Comparison of ENCODE assay signal across 27 mouse cellular contexts in the genomic region with DNA sequence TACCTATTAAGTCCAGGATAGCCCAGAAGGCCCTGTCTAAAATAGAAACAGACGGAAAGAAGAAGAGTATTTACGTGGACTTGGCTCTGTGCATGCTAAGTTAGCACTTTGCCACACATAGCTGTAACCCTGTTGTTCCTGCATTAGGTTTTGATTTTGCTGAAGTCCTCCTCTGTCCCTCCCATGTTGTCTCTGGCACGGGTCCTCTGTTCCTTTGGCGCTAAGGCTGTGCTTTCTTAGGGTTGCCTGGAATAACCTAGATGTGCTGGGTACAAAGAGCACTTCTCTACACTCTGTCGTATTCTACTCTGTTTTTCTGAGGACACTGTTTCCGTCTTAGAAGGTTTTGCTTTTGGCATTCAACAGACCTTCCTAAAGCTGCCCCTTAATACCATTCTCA. TPM values are rescaled to one million over a fixed set of nuclear protein-coding genes. Genes with fewer than 3 reads are reported as not detected.
DNase-seq lines count a peak whose midpoint lies in the region; ATAC-seq and TF ChIP-seq lines count a peak whose summit lies in the region.
"Had no signal": no experiment of that assay in that cellular context is flagged by ENCODE, and none has a peak within 500 bp of the region (broad histone marks: within the 10 kb centered on the region; RNA-seq: fewer than 3 reads in every experiment).

No protein-coding gene starts in this region.

- H3K9ac ChIP-seq in liver, adult 2 months (ENCODE audit: low read depth, low read length), result no peak overlapping the region; the same call in 1 of the 2 replicates
- no peak overlapping the region for H3K9ac ChIP-seq in liver, postnatal 0 days (replicated peaks)
- H3K9ac ChIP-seq: embryonic facial prominence, embryonic 13.5 days; forebrain, embryonic 12.5 days; heart, embryonic 13.5 days; hindbrain, embryonic 15.5 days; limb, embryonic 15.5 days; liver, embryonic 15.5 days had no signal

- H3K27ac ChIP-seq in liver, adult 2 months (replicated peaks; ENCODE audit: insufficient read depth, low read depth, low read length), result peak overlapping the region; percentile 95
- no peak overlapping the region for H3K27ac ChIP-seq in liver, postnatal 0 days (ENCODE audit: low read depth)
- H3K27ac ChIP-seq: embryonic facial prominence, embryonic 13.5 days; forebrain, embryonic 12.5 days; heart, embryonic 13.5 days; hindbrain, embryonic 15.5 days; limb, embryonic 15.5 days; liver, embryonic 15.5 days had no signal

- H3K4me1 ChIP-seq in liver, adult 2 months (ENCODE audit: control insufficient read depth, insufficient read depth, low read length), result peaks cover 28% of the 10 kb centered on the region
- peaks cover 2% of the 10 kb centered on the region; the same call in 1 of the 2 replicates for H3K4me1 ChIP-seq in liver, postnatal 0 days (ENCODE audit: insufficient read depth)
- H3K4me1 ChIP-seq: embryonic facial prominence, embryonic 13.5 days; heart, embryonic 13.5 days; limb, embryonic 15.5 days; liver, embryonic 15.5 days had no signal

- no peaks in the 10 kb centered on the region for H3K27me3 ChIP-seq in liver, adult 2 months (ENCODE audit: control insufficient read depth, insufficient read depth, low read length)
- no peaks in the 10 kb centered on the region for H3K27me3 ChIP-seq in liver, postnatal 0 days (ENCODE audit: insufficient read depth, low read length)
- H3K27me3 ChIP-seq: CH12.LX; embryonic facial prominence, embryonic 13.5 days; forebrain, embryonic 12.5 days; heart, embryonic 13.5 days; hindbrain, embryonic 15.5 days; limb, embryonic 15.5 days; liver, embryonic 15.5 days; Patski had no signal

- WGBS in liver, adult 2 months, result 21% methylated on average over 6 of the region's 6 CpGs
- WGBS in liver, postnatal 0 days (ENCODE audit: insufficient replicate concordance), result 87% methylated on average over 6 of the region's 6 CpGs

- intact Hi-C loops in heart, postnatal 36 days (cut with DNase I), result loop anchor here (10.0 kb wide), 2 partner anchors 90 to 140 kb away; a partner anchor contains a TSS

- no peaks in the 10 kb centered on the region for H3K79me2 ChIP-seq in liver, adult 2 months (ENCODE audit: control insufficient read depth, insufficient read depth, low read length)

- no peak for TF ChIP-seq EP300 in liver, postnatal 0 days (IDR thresholded peaks at IDR 0.05; ENCODE audit: low read depth)

- no peak overlapping the region for H3K4me3 ChIP-seq in liver, adult 2 months (ENCODE audit: insufficient read depth, low read depth, low read length)
- no peak overlapping the region for H3K4me3 ChIP-seq in liver, postnatal 0 days (ENCODE audit: low read depth, low read length)
- H3K4me3 ChIP-seq: embryonic facial prominence, embryonic 13.5 days; erythroblast, embryonic 14.5 days; forebrain, embryonic 12.5 days; heart, embryonic 13.5 days; hindbrain, embryonic 15.5 days; limb, embryonic 15.5 days; liver, embryonic 15.5 days had no signal

- ATAC-seq in liver, postnatal 0 days, result no peak
- ATAC-seq: Patski had no signal

- TF ChIP-seq POLR2A in liver, adult 2 months (IDR thresholded peaks at IDR 0.05; ENCODE audit: extremely low read depth, insufficient read depth, low read length), result no peak

- H3K9me3 ChIP-seq in liver, postnatal 0 days (ENCODE audit: low read length), result no peaks in the 10 kb centered on the region
- H3K9me3 ChIP-seq: embryonic facial prominence, embryonic 13.5 days; forebrain, embryonic 12.5 days; G1E; heart, embryonic 13.5 days; hindbrain, embryonic 15.5 days; limb, embryonic 15.5 days; liver, embryonic 15.5 days had no signal

- peak; percentile 32 for DNase-seq in gastrocnemius, adult 18-20 months (ENCODE audit: low spot score)
- no peak for DNase-seq in gastrocnemius, postnatal 4 days (ENCODE audit: low spot score in 2 of 2)
- peak; percentile 21 to 38 for DNase-seq in heart, postnatal 36 days
- no peak for DNase-seq in heart, adult 8-10 months (ENCODE audit: low spot score)
- peak; percentile 98 for DNase-seq in liver, adult 2 months (ENCODE audit: extremely low read depth, low read depth, low spot score)
- no peak for DNase-seq in liver, postnatal 0 days
- DNase-seq in kidney, postnatal 36 days, result peak; percentile 55 to 58
- DNase-seq in T-cell, adult 2 months (ENCODE audit: low spot score), result no peak
- DNase-seq: B cell, adult 2 months; cerebellum, adult 8-10 months; cerebellum, postnatal 36 days; embryo, embryonic 11 days; left cerebral cortex, postnatal 4 days; lung, postnatal 4 days; midbrain, embryonic 14.5 days; thymus, postnatal 14 days had no signal

- TF ChIP-seq CTCF in liver, adult 2 months (IDR thresholded peaks at IDR 0.05; ENCODE audit: low read depth, low read length), result no peak
- TF ChIP-seq CTCF in liver, postnatal 0 days (IDR thresholded peaks at IDR 0.05; ENCODE audit: low read depth), result no peak

- H3K4me2 ChIP-seq in liver, postnatal 0 days (ENCODE audit: low read depth, low read length), result no peak overlapping the region
- H3K4me2 ChIP-seq: embryonic facial prominence, embryonic 13.5 days; forebrain, embryonic 12.5 days; heart, embryonic 13.5 days; hindbrain, embryonic 15.5 days; limb, embryonic 15.5 days; liver, embryonic 15.5 days had no signal

- H3K36me3 ChIP-seq in liver, adult 2 months (ENCODE audit: control insufficient read depth, insufficient read depth, low read length), result peaks cover 50% of the 10 kb centered on the region
- H3K36me3 ChIP-seq in liver, postnatal 0 days (replicated peaks; ENCODE audit: insufficient read depth, low read length), result peaks cover 59% of the 10 kb centered on the region

RNA-seq across cellular contexts. Expression of a gene that starts 34.1 kb away (rescaled TPM):
- total RNA-seq in gastrocnemius, adult 18-20 months (2021), result not detected
- 1 to 10 TPM; 4.6 to 7.0 TPM for total RNA-seq in gastrocnemius, postnatal 4 days (2021)
- under 1 TPM; 0.22 TPM for total RNA-seq in heart, postnatal 36 days (2021)
- total RNA-seq in heart, adult 8-10 months (2022), result under 1 TPM in 2 of 4 experiments, not detected in 2; 0.08 to 0.09 TPM
- 0.18 and 0.20 TPM in 2 replicates for total RNA-seq in liver, adult 2 months (2014; rRNA removed)
- polyA plus RNA-seq in liver, adult 2 months (2012; rRNA removed), result not detected in 2 replicates
- 21.4 and 24.6 TPM in 2 replicates for polyA plus RNA-seq in liver, postnatal 0 days (2015; fragmentation: Nextera tagmentation; extraction: Ambion mirVana)
- total RNA-seq: gastrocnemius, adult 8-10 months had no signal

Comparison
In these comparisons a context has a peak if more than half of its experiments do, and no peak if none do; other contexts are left out.
1. DNase-seq: peak in gastrocnemius, adult 18-20 months (single experiment), heart, postnatal 36 days (2 of 2), liver, adult 2 months (single experiment) and kidney, postnatal 36 days (2 of 2); none in gastrocnemius, postnatal 4 days (0 of 2), heart, adult 8-10 months (single experiment), liver, postnatal 0 days (single experiment) and T-cell, adult 2 months (single experiment).